20 mouse cellular contexts compared by ENCODE assay signal in the genomic region with DNA sequence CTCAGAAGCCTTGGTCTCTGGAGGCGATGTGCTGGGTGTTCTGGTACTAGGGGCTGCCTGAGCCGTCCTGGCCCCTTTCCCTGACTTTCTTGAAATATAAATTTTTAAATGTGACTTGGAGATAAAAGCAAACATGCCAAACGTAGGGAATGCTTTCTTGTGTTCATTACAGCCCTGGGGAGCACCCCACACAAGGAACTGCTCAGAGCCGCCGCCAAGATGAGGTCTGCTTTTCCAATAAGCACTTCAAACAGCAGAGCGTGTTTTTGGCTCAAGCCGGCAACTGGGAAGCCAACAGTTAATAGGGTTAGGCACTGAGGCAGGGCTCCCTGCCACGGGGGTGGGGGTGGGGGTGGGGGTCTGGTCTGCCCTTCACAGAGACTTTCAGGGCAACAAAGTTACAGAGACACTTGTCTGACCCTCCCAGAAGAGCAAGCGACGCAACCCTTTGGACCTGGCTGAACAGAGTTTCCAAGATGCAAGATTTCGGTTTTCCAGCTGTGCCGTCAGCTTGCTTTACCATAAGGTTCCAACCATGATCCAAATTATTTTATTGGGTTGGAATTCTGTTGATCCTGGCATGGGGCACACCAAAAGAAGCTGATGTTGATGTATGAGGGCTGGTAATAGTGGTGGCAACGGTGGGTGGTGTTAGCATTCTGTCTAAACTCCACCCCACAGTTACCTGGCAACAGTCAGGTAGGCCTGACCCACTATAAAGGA. TPM values are rescaled to one million over a fixed set of nuclear protein-coding genes. Genes with fewer than 3 reads are reported as not detected.
A peak's percentile ranks its signal among the peaks of the same experiment; 100 is the strongest.
DNase-seq lines count a peak whose midpoint lies in the region; ATAC-seq and TF ChIP-seq lines count a peak whose summit lies in the region.
"Had no signal": no experiment of that assay in that cellular context is flagged by ENCODE, and none has a peak within 500 bp of the region (broad histone marks: within the 10 kb centered on the region; RNA-seq: fewer than 3 reads in every experiment).

No protein-coding gene starts in this region.

- H3K36me3 ChIP-seq in forebrain, postnatal 0 days (ENCODE audit: insufficient read depth) = no peaks in the 10 kb centered on the region
- H3K36me3 ChIP-seq in forebrain, embryonic 11.5 days (ENCODE audit: control insufficient read depth, insufficient read depth, low read length) = no peaks in the 10 kb centered on the region
- H3K36me3 ChIP-seq in embryonic facial prominence, embryonic 13.5 days = no peaks in the 10 kb centered on the region
- H3K36me3 ChIP-seq in limb, embryonic 15.5 days = no peaks in the 10 kb centered on the region
- H3K36me3 ChIP-seq: G1E; hindbrain, embryonic 13.5 days had no signal

- DNase-seq in forebrain, postnatal 0 days = peak; percentile 27
- no peak for DNase-seq in forebrain, embryonic 11.5 days (ENCODE audit: low spot score)
- DNase-seq in lung, postnatal 10 days = peak; percentile 30
- DNase-seq in lung, adult 18-20 months = no peak
- no peak for DNase-seq in adrenal gland, adult (ENCODE audit: inconsistent age in 2 of 2, low spot score in 1 of 2)
- DNase-seq: cerebellum, postnatal 36 days; heart, adult 11 months had no signal

- H3K4me1 ChIP-seq in forebrain, postnatal 0 days (ENCODE audit: insufficient read depth) = peaks cover 3% of the 10 kb centered on the region; the same call in 1 of the 2 replicates
- H3K4me1 ChIP-seq in forebrain, embryonic 11.5 days (replicated peaks; ENCODE audit: control insufficient read depth, insufficient read depth, low read length) = peaks cover 3% of the 10 kb centered on the region; the same call in 1 of the 2 replicates
- peaks cover 58% of the 10 kb centered on the region for H3K4me1 ChIP-seq in embryonic facial prominence, embryonic 13.5 days
- peaks cover 63% of the 10 kb centered on the region for H3K4me1 ChIP-seq in limb, embryonic 15.5 days

- H3K9me3 ChIP-seq in forebrain, postnatal 0 days (ENCODE audit: low read length) = no peaks in the 10 kb centered on the region
- no peaks in the 10 kb centered on the region for H3K9me3 ChIP-seq in forebrain, embryonic 11.5 days (ENCODE audit: control insufficient read depth, low read length)
- no peaks in the 10 kb centered on the region for H3K9me3 ChIP-seq in embryonic facial prominence, embryonic 13.5 days
- H3K9me3 ChIP-seq in limb, embryonic 15.5 days = no peaks in the 10 kb centered on the region
- H3K9me3 ChIP-seq: G1E; hindbrain, embryonic 13.5 days had no signal

- no peak for TF ChIP-seq CTCF in forebrain, postnatal 0 days (IDR thresholded peaks at IDR 0.05; ENCODE audit: low read depth)

- no peak overlapping the region for H3K4me2 ChIP-seq in forebrain, postnatal 0 days (ENCODE audit: low read depth)
- H3K4me2 ChIP-seq in forebrain, embryonic 11.5 days (ENCODE audit: low read depth, low read length, severe bottlenecking) = no peak overlapping the region
- peak overlapping the region; percentile 7 for H3K4me2 ChIP-seq in embryonic facial prominence, embryonic 13.5 days
- peak overlapping the region; percentile 29 for H3K4me2 ChIP-seq in limb, embryonic 15.5 days
- H3K4me2 ChIP-seq: hindbrain, embryonic 13.5 days had no signal

- WGBS in forebrain, postnatal 0 days = 28% methylated on average over 13 of the region's 13 CpGs
- 34% methylated on average over 13 of the region's 13 CpGs for WGBS in forebrain, embryonic 11.5 days
- WGBS in embryonic facial prominence, embryonic 13.5 days = 16% methylated on average over 13 of the region's 13 CpGs
- 10% methylated on average over 13 of the region's 13 CpGs for WGBS in limb, embryonic 15.5 days

- H3K4me3 ChIP-seq in forebrain, postnatal 0 days (ENCODE audit: low read depth, low read length) = no peak overlapping the region
- no peak overlapping the region for H3K4me3 ChIP-seq in forebrain, embryonic 11.5 days (ENCODE audit: low read depth, low read length)
- no peak overlapping the region for H3K4me3 ChIP-seq in embryonic facial prominence, embryonic 13.5 days
- 0 out of 2 replicates have a peak overlapping the region, but pooled peaks have one; percentile 1 for H3K4me3 ChIP-seq in limb, embryonic 15.5 days
- H3K4me3 ChIP-seq: hindbrain, embryonic 13.5 days had no signal

- no peak overlapping the region for H3K27ac ChIP-seq in forebrain, postnatal 0 days (ENCODE audit: low read depth, low read length)
- H3K27ac ChIP-seq in forebrain, embryonic 11.5 days (ENCODE audit: low read depth, low read length) = no peak overlapping the region
- H3K27ac ChIP-seq in embryonic facial prominence, embryonic 13.5 days = peak overlapping the region; percentile 63
- H3K27ac ChIP-seq in limb, embryonic 15.5 days = peak overlapping the region; percentile 89
- H3K27ac ChIP-seq: hindbrain, embryonic 13.5 days; kidney, postnatal 0 days; liver, embryonic 14.5 days had no signal

- no peak overlapping the region for H3K9ac ChIP-seq in forebrain, postnatal 0 days
- no peak overlapping the region for H3K9ac ChIP-seq in forebrain, embryonic 11.5 days (ENCODE audit: low read length)
- H3K9ac ChIP-seq in embryonic facial prominence, embryonic 13.5 days = no peak overlapping the region
- H3K9ac ChIP-seq in limb, embryonic 15.5 days = 0 out of 2 replicates have a peak overlapping the region, but pooled peaks have one; percentile 5
- H3K9ac ChIP-seq: hindbrain, embryonic 13.5 days; liver, embryonic 14.5 days had no signal

- peak; percentile 40; the same call in 1 of the 2 replicates for ATAC-seq in forebrain, postnatal 0 days
- ATAC-seq in forebrain, embryonic 11.5 days (replicated peaks; ENCODE audit: low FRiP score) = no peak
- no peak for ATAC-seq in embryonic facial prominence, embryonic 13.5 days (ENCODE audit: insufficient number of reproducible peaks, insufficient read depth, low FRiP score, low TSS enrichment, low read depth)
- peak; percentile 79 for ATAC-seq in limb, embryonic 15.5 days (ENCODE audit: insufficient number of reproducible peaks, low FRiP score, low TSS enrichment, low read depth)
- ATAC-seq in megakaryocyte progenitor cell, adult 5-6 weeks (replicated peaks; ENCODE audit: poor library complexity) = no peak
- ATAC-seq: intestine, postnatal 0 days had no signal

- no peaks in the 10 kb centered on the region for H3K27me3 ChIP-seq in forebrain, postnatal 0 days (ENCODE audit: insufficient read depth, low read length)
- H3K27me3 ChIP-seq in forebrain, embryonic 11.5 days (ENCODE audit: control insufficient read depth, insufficient read depth, low read length) = peaks cover 23% of the 10 kb centered on the region
- peaks cover 12% of the 10 kb centered on the region for H3K27me3 ChIP-seq in embryonic facial prominence, embryonic 13.5 days
- H3K27me3 ChIP-seq in limb, embryonic 15.5 days = 0 out of 2 replicates have a peak, but pooled peaks cover 4% of the 10 kb centered on the region

RNA-seq across cellular contexts. Expression of a gene that starts 35.3 kb away (rescaled TPM):
- total RNA-seq in forebrain, postnatal 0 days (2014; rRNA removed) = not detected in 2 replicates
- not detected in 2 replicates for polyA plus RNA-seq in forebrain, postnatal 0 days (2015; fragmentation: Nextera tagmentation; extraction: Ambion mirVana)
- polyA plus RNA-seq in forebrain, embryonic 11.5 days (2014; fragmentation: Nextera tagmentation; extraction: Ambion mirVana) = not detected in 2 replicates
- 0.10 TPM in 1 of 2 replicates, not detected in the other for polyA plus RNA-seq in embryonic facial prominence, embryonic 13.5 days (2015; fragmentation: Nextera tagmentation; extraction: Ambion mirVana)
- polyA plus RNA-seq in limb, embryonic 15.5 days (2015; fragmentation: Nextera tagmentation; extraction: Ambion mirVana) = not detected in 2 replicates
- not detected in 2 replicates for total RNA-seq in megakaryocyte progenitor cell, adult 5-6 weeks (2015)
- not detected in 2 replicates for total RNA-seq in megakaryocyte progenitor cell, adult 5-6 weeks (2017)
- total RNA-seq: left cerebral cortex, adult 8-10 months; megakaryocyte-erythroid progenitor cell, adult 5-6 weeks; midbrain, postnatal 0 days had no signal
- polyA plus RNA-seq: G1E; heart, embryonic 16.5 days; hindbrain, embryonic 13.5 days; kidney, postnatal 0 days; midbrain, postnatal 0 days; neural tube, embryonic 11.5 days had no signal

RNA-seq across cellular contexts. Expression of a gene that starts 51.0 kb away (rescaled TPM):
- 0.15 and 0.48 TPM in 2 replicates for total RNA-seq in forebrain, postnatal 0 days (2014; rRNA removed)
- 0.04 and 0.12 TPM in 2 replicates for polyA plus RNA-seq in forebrain, postnatal 0 days (2015; fragmentation: Nextera tagmentation; extraction: Ambion mirVana)
- 0.40 and 1.1 TPM in 2 replicates for polyA plus RNA-seq in forebrain, embryonic 11.5 days (2014; fragmentation: Nextera tagmentation; extraction: Ambion mirVana)
- 1.1 and 1.4 TPM in 2 replicates for polyA plus RNA-seq in embryonic facial prominence, embryonic 13.5 days (2015; fragmentation: Nextera tagmentation; extraction: Ambion mirVana)
- polyA plus RNA-seq in limb, embryonic 15.5 days (2015; fragmentation: Nextera tagmentation; extraction: Ambion mirVana) = 1.8 and 2.1 TPM in 2 replicates
- not detected in 2 replicates for total RNA-seq in megakaryocyte progenitor cell, adult 5-6 weeks (2015)
- total RNA-seq in megakaryocyte progenitor cell, adult 5-6 weeks (2017) = not detected in 2 replicates
- total RNA-seq: left cerebral cortex, adult 8-10 months; megakaryocyte-erythroid progenitor cell, adult 5-6 weeks had no signal
- polyA plus RNA-seq: G1E had no signal

Comparison
In these comparisons a context has a peak if more than half of its experiments do, and no peak if none do; other contexts are left out.
1. ATAC-seq: peak in forebrain, postnatal 0 days (single experiment) and limb, embryonic 15.5 days (single experiment); none in forebrain, embryonic 11.5 days (single experiment), embryonic facial prominence, embryonic 13.5 days (single experiment) and megakaryocyte progenitor cell, adult 5-6 weeks (single experiment).
2. DNase-seq: peak in forebrain, postnatal 0 days (single experiment) and lung, postnatal 10 days (single experiment); none in forebrain, embryonic 11.5 days (single experiment), lung, adult 18-20 months (0 of 2) and adrenal gland, adult (0 of 2).
3. H3K27ac ChIP-seq: peak in embryonic facial prominence, embryonic 13.5 days (single experiment) and limb, embryonic 15.5 days (single experiment); none in forebrain, postnatal 0 days (single experiment) and forebrain, embryonic 11.5 days (single experiment).
4. H3K4me2 ChIP-seq: peak in embryonic facial prominence, embryonic 13.5 days (single experiment) and limb, embryonic 15.5 days (single experiment); none in forebrain, postnatal 0 days (single experiment) and forebrain, embryonic 11.5 days (single experiment).